Mouse (Mus musculus) urinary bladder, postnatal 25 days (tissue): ENCODE measurements around the gene Phactr2.
A peak's percentile ranks its signal among the peaks of the same experiment; 100 is the strongest.
"Not testable (repeated sequence)": the region's sequence is repeated elsewhere in the genome, so short reads cannot be mapped to it uniquely, and the experiment has no call there.

ENCODE experiments used
- DNase-seq: peaks from one replicate; pipeline ENCODE4 v3.0.0; 2022; ENCODE audit warnings: low spot score

Phactr2 gene

DNA sequence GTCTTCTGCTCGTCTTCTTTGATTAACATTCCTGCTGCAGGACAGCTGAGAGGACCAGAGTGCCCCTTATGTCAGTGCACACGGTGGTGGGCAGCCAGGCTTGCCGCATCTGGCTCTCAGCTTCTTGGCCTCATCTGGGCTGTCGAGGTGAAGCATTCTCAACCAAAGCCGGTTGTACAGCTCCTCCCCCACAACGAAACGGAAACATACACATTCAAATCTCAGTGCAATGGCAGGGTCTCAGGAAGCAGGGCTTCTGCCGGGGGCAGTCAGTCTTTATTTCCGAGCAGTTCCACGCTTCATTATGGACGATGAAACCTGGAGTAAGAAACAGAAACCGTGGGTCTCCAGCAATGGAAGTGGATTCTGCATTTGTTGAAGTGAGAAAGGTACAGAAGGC, 260.3 kb downstream of the Phactr2 start:
- no peak for DNase-seq

DNA sequence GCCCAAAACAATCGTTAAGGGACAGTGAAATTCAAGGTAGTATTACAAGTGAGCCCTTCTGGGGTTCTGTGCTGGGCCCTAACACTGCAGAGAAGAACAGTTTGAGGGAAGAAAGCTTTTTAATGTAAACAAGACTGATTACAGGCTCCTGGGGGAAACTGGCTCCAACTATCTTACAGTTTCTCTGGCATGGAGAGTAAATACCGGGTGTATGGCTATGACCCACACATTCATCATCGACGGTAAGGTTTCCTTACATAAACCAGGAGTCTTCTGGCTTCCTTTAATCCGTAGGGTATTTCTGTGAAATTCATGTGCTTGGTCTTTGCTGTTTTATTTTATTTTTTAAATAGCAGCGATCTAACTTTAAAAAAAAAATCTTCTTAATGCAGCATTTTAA, 261.4 kb downstream of the Phactr2 start:
- DNase-seq, result no peak

DNA sequence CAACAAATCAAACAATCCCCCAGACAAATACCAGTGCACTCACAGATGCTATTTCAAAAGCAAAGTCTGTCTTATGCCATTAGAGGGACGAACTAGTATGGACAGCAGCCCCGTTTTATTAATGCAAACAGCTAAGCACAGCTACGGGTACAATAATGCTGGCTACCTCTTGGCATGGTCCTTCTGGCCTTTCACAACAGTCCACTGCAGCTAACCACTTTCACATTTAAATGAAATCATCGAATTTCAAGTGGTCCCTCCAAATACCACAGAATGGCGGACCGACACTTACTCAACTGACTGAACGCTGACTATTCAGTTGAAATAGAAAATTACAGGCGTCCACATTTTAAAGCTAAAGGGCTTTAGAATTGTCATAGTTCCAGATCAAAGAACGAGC, 261.9 kb downstream of the Phactr2 start:
- DNase-seq, result no peak

DNA sequence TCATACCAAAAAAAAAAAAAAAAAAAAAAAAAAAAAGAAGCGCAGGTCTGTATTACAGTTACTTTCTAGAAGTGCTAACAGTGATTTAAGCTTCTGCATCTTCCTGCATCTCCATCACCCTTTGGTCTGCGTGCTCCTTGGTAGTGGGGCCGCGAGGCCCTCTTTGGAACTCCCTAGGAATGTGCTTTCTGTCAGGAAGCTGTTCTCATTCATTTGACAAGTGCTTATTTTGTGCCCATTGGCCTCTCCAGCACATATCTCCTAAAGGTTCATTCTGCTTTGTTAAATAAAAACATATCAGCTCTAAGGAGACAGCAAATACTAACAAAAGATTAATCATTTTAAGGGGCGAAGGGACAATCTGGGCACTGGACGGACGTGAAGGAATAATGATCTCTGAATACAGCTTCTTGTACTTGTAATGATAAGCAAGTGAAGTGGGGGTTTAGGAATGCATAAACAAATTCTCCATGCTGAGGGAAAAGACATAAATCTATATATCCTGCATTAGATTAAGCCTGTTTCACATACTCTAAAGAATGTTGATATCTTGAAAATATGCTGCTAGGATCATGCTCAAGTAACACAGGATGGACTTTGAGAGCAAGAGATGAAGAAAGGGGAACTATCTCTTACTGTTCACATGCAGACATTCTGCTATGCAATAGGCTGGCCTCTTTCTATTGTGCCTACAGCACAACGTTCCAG, 264.1 kb downstream of the Phactr2 start:
- DNase-seq, result no peak

DNA sequence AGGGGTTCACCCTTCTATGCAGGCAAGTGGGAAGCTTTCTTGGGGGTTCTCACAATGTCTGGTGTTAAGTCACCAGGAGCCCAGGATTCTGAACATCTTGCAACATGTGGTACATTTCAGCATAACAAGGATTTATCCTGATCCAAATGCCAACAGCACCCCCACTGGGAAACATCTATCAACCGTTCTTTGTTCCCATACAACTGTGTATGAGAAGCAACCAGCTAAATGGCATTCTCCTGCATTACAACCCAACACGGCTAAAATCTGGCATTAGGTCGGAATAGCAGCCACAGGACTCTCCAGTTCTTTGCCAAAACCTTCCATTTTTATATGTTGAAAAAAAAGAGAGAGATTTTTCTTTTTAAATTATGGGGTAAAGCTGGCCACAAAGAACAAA, 264.7 kb downstream of the Phactr2 start:
- no peak for DNase-seq

DNA sequence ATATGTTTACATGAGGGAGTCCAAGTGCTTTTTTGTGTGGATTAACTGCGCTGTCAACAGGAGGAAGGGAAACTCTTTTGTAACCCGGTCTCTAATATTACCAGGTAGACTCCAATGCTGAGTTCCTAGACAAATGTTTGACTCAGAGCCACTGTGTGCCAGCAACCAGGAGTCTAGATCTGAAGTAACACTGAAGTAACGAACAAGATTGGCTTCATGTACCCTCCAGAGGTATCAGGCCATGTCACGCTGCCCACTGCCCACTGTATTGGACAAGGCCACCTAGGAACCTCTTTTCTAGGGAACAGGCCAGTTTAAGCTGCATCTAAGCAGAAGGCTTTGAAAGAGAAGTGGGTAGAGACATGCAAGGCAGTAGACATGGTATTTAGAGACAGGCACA, 265.2 kb downstream of the Phactr2 start:
- DNase-seq, result no peak

DNA sequence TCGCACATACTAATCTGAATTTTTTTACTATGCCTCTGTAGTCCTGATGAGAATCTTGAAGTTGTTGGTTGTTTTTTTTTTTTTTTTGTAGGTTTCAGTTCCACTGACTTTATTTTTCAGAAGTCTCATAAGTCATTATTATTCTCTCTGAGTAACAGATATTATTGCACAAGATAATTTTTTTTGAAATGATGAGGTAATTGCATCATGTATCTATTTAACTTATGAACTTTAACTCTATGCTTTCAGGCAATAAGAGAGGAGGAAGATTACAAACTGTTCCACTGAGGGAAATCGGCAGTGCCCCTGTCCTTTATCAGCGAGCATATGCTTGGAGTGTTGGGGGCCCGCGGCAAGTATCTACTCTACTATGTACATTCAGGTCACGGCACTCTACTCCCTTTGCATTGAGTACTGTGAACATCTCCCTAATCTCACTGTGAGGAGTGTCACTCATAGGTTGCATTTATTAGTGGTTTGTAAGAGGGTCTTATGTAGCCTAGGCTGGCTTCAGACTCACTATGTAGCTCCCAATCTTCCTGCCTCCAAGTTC, 272.4 kb downstream of the Phactr2 start:
- DNase-seq, result no peak

DNA sequence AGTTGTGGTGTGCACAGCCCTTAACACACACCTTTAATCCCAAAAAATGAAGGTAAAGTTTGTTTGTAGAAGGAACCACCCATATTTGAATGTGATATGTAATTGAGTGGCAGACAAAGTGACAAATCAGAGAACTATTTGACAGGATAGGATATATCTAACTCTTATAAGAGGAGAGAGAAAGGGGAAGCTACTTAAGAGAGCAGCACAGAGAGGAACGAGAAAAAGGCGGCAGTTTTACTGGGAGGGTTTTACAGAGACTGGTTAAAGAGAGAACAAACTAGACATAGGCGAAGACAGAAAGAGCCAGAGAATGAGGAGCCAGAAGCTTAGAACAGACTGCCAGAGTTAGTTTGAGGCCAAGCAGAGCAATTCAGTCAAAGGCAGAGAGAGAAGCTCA, 273.4 kb downstream of the Phactr2 start:
- no peak for DNase-seq

DNA sequence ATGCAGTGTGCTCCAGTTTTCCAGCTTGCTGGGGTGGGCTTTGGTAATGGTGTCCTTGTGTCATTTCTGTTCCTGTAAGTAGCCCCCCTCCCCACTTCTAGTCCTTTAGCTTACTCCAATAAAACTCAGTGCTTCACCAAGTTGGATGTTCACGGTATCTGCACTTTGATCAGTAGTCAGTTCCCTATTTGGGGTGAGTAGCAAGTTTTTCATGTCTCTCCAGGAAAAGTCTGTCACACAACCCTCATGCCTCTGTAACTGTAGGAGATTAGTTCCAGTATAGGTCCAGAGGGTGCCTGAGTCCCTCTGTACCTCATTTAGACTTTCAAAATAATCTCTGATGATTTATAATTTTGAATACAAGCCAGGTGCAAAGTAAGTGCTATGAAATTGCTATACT, 275.0 kb downstream of the Phactr2 start:
- DNase-seq, result no peak

DNA sequence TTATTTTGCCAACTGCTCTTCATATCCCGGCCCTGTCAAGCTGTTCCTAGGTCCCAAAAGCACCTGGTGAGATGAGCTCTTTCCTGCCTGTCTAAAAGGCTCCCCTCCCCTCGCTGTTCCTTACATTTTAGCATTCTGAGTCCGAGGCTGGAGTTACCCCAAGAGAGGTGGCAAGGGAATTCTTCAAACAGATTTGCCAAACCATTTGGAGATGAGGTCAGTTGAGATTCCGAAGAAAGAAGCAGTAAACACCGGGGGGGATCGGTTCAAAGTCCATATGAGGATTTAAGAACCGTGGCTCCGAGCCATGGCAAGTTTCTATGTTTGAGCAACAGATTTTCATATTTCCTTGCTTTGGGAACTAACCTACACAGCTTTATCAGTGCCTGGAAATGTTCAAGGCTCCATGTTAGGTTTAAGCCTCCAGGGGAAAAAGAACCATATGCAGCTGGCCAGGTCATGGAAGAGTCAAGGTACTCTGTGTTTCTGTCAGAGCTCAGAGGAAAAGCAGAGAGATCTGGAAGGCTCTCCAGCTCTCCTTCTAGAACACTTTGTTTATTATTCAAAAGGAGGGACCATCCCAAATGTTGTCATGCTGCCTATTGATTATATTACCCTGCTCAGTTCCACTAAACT, 277.2 kb downstream of the Phactr2 start:
- no peak for DNase-seq

DNA sequence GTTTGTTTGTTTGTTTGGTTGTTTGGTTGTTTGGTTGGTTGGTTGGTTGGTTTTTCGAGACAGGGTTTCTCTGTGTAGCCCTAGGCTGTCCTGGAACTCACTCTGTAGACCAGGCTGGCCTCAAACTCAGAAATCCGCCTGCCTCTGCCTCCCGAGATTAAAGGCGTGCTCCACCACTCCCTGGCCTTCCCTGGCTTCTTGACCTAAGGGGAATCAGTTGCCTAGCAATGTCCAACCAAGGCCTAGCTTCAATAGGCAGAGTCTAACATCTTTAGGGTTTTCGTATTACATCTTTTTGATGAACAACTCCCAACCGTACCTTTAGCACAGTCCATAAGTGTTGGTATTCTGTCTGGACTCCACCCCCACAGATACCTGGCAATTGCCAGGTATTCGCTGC, 280.7 kb downstream of the Phactr2 start:
- DNase-seq, result not testable (repeated sequence)

DNA sequence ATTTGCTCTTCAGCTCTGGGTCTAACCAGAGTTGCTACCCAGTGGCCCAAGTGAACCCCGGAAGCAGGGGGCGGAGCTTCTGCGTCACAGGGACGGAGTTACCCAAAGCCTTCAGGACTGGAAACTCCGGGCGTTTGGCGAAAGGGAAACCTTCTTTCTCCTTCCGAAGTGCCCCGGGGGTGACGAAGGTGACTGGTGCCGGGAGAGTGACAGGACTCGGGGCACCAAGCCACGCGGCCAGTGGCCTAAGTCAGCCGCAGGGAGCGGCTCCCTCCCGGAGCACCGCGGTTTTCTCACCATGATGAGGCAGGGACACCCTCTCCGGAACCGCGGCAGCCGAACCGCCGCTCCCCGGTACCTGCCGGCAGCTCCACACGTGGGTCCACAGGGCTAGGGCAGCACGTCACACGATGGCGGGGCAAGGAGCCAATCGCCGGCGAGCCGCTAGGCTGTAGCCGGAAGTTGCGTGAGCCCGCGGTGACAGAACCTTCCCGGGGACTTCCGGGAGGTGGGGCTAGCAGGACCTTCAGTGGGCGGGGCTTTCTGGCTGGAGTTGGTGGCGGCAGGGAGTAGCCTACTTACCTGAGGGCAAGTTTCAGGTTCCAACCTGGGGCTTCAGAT, 281.4 kb downstream of the Phactr2 start, which contains the start of gene Ltv1:
Gene Ltv1 (minus strand): TSS at position 438 of the 621 bp plus-strand sequence.
- DNase-seq, result peak; percentile 95

DNA sequence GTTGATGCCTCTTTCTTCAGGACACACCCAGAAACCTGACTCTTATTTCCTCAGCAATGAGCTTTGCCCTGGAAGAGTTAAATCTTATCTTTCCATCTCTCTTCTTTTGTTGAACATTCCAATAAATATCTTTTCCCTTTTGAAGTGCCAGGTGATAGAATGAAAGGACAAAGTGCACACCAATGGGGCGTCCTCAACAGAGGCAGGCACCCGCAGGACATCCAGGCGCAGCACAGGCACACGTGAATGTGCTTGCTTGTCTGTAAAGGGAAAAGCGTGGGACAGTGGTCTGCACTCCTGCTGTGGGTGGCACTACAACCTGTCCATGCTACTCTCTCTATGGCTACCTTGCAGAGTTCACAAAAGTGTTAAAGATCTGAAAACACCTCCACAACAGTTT, 284.3 kb downstream of the Phactr2 start:
- DNase-seq, result no peak

DNA sequence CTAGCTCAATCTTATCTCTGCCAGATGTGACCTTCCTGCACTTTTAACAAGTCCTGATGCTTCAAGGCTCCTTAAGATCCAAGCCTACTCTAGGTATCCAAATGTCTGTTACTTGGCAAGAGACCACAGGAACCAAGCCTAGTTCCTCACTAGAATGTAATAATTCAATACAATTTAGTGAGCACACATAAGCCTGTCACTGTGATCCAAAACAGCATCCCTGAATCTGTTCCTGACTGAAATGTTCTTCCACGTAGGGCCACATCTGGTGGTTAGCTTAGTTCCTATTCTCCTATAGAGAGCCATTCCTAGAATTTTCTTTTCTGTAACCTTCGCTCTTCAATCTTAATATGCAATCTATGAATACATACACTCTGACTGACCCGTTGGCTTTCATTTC, 287.5 kb downstream of the Phactr2 start:
- DNase-seq, result no peak

DNA sequence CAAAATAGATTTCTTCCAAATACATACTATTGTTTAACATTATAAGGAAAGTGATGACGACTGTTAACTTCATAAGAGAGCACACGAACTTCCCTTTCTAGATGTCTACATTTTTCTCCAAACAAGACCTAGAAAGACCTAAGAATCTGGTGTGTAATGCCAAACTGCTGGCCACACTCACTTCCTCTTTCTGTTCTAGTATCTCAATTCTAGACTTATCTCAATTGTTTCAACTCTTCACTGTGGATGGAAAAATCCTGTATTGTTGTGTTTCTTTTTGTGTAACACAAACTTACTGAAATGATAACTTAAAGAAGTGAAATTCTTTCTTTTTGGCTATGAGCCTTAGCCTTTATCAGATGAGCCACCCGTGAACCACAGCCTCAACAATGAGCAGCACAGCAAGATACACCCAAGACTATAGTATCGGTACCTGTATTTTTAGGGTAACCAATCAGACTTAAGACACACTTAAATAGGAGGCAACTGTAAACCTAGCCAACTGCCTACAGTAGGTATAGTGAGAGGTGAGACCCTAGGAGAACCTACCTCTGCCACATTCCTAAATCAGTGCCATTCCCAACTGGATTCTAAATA, 289.9 kb downstream of the Phactr2 start:
- no peak for DNase-seq

DNA sequence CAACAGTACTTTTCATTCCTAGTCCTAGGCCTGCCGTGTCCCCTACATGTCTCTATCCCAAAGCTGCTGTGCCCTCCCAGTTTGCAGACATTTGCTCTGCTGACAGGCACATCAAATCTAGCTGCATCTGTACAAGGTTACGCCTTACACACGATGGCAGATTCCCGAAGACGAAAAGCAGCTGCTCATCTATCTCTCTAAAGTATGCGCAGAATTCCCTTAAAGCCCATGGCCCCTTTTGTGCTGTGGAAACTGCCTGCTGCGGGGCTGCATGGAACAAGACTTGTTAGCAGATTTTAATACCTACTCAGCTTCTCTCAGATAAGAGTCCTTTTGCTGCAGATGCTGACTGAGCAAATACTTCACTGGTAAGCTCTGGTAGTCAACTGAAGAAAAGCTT, 294.0 kb downstream of the Phactr2 start:
- DNase-seq, result no peak

DNA sequence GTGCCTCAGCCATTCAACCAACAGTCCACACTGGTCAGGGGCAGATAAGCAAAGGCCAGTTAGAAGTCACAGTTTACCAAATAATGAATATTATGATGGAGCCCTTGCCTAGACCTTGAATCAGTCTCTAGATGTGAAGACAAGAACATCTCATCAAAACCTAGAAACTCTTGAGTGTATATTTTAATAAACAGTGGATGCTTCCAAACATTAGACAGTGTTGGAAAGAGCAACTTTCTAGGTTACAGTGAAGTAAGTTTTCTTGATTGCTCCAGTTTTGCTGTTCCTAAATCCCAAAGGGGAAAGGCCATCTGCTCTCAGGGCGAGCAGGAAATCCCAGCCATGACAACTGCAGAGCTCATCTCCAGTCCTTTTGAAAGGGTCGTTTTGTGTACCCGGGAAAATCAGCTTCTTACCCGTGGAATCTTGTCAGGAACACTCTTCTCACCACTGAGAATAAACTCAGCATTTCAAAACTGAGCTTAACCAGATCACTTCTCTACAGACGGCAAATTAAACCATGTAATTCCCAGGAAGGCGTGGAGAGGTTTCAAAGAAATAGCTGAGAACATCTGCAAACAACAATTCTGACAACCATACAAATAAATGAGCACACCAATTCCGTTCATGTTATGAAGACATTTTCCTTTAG, 296.1 kb downstream of the Phactr2 start, which contains the start of gene Zc2hc1b:
Gene Zc2hc1b (minus strand): TSS at position 51 of the 652 bp plus-strand sequence.
- no peak for DNase-seq

DNA sequence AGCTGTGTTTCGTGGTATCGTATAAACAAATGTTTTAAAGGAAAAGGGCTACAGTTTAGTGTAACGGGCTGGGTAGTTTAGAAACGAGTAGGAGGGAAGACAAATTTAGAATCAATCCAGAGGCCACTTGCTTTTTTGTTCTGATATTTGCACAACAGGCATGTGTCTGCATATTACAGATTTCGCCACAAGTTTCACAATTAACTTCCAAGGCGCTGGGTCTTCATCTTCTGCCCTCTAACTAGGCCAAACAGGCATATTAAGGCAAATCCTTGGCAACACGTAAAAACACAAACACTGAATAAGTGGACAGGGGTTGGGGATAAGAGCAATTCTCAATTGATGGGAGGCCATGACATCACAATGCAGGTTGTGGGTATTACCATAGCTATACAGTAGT, 298.3 kb downstream of the Phactr2 start:
- no peak for DNase-seq

DNA sequence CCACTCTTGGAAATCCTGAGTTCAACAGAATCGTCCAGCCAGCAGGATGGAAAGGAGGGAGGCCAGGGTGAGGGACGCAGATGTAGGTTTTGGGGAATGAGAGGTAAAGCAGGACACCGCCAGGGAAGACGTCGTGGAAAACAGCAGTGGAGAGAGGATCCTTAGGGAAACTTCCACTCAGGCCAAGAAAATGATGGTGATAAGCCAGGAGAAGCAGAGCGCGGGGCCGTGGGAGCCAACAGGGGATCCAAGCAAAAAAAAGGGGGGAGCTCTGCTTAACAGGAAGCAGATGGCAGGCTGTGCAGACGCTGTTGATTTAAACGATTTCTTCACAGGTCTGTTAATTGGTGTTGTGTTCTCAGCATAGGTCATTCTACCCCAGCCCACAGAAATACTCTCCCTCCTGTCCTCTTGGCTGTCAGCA, 301.4 kb downstream of the Phactr2 start:
- no peak for DNase-seq

DNA sequence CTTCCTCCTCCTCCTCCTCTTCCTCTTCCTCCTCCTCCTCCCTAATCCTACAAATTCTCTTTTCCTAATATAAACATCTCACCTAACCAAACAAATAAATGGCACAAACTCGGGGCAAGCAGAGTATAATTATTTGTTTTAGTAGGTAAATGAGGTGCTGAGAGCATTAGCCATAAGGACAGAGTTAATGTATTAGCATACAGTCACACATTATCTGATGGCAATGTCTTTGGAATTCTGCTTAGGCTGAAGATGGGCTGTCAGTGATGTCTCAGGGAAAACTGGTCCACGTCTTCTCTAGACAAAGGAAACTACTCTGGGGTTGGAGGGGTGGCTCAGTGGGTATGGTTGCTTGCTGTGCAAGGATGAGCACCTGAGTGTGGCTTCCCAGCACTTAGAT, 302.8 kb downstream of the Phactr2 start:
- no peak for DNase-seq

DNA sequence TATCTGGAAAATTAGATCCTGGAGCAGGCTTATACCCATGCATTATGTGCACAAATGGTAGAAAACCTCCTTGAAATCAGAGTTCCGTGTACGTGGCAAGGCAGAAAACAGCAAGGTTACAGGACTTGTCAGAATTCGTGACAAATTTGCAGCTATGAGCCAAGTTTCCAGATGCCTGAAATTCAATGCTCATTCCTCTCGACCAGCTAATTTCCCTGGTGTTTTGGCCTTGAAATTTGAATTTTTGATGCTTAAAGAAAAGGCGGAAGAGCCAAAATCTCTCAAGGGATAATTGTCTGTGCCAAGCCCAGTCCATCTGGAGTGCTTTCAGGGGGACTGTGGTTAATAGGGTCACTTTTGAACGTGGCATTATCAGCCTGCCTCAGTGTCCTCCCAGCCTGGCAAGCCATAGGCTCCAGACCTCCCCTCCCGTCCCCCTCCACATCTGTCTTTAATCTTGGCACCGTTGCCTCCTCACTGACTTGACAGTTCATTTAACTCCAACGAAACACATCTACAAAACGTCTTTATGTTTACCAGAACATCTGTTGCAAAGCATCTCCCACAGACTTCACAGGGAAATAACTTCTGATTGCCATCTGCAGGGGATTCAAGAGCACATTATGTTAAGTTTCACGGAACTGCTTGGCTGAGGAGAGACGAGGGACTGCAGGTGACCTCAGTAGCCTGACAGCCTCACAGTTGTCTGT, 303.3 kb downstream of the Phactr2 start:
- DNase-seq, result no peak
